Comparison of ENCODE assay signal across 24 mouse cellular contexts in genomic region chr16:25871503-25871902, GRCm38 (mm10).
DNase-seq lines count a peak whose midpoint lies in the region; ATAC-seq and TF ChIP-seq lines count a peak whose summit lies in the region.
"Had no signal": no experiment of that assay in that cellular context is flagged by ENCODE, and none has a peak within 500 bp of the region (broad histone marks: within the 10 kb centered on the region; RNA-seq: fewer than 3 reads in every experiment).

No protein-coding gene starts in this region.

- no peak for DNase-seq in forebrain, postnatal 0 days
- DNase-seq in ES-CJ7 (ENCODE audit: low read depth, low spot score) (peak; percentile 82), R1 (ENCODE audit: low read depth, low spot score) (peak; percentile 63), ZHBTc4 (ENCODE audit: low read depth, low spot score) (peak; percentile 83)
- DNase-seq in hindbrain, embryonic 14.5 days (ENCODE audit: low spot score): no peak
- no peak for DNase-seq in embryonic facial prominence, embryonic 10.5 days (ENCODE audit: low spot score)
- DNase-seq: adrenal gland, adult 2 months; adrenal gland, postnatal 10 days; adrenal gland, postnatal 25 days; B cell, adult 2 months; cerebellum, adult 11-12 months; cerebellum, adult 8-10 months; cerebellum, adult 9-11 months; cerebellum, postnatal 14 days; cerebellum, postnatal 36 days; embryo, embryonic 11 days had no signal

- H3K9ac ChIP-seq in forebrain, postnatal 0 days: no peak overlapping the region
- no peak overlapping the region for H3K9ac ChIP-seq in forebrain, embryonic 15.5 days (replicated peaks)
- H3K9ac ChIP-seq in hindbrain, embryonic 14.5 days: no peak overlapping the region
- H3K9ac ChIP-seq: embryonic facial prominence, embryonic 12.5 days; forebrain, embryonic 13.5 days had no signal

- no peak overlapping the region for H3K27ac ChIP-seq in forebrain, postnatal 0 days (ENCODE audit: low read depth, low read length)
- no peak overlapping the region for H3K27ac ChIP-seq in forebrain, embryonic 15.5 days (replicated peaks)
- H3K27ac ChIP-seq in hindbrain, embryonic 14.5 days: no peak overlapping the region
- no peak overlapping the region for H3K27ac ChIP-seq in embryonic facial prominence, embryonic 10.5 days (replicated peaks)
- H3K27ac ChIP-seq: embryonic facial prominence, embryonic 12.5 days; forebrain, embryonic 13.5 days had no signal

- TF ChIP-seq CTCF in forebrain, postnatal 0 days (IDR thresholded peaks at IDR 0.05; ENCODE audit: low read depth): no peak

- ATAC-seq in forebrain, postnatal 0 days: peak; percentile 25; the same call in 1 of the 2 replicates
- no peak for ATAC-seq in forebrain, embryonic 15.5 days (replicated peaks)
- ATAC-seq in hindbrain, embryonic 14.5 days (ENCODE audit: low FRiP score): no peak
- ATAC-seq: CD4-positive, CD25-positive, alpha-beta regulatory T cell, adult 4 months; forebrain, embryonic 13.5 days; forebrain, embryonic 16.5 days; Patski had no signal

- H3K4me3 ChIP-seq in forebrain, postnatal 0 days (ENCODE audit: low read depth, low read length): no peak overlapping the region
- H3K4me3 ChIP-seq in forebrain, embryonic 15.5 days: no peak overlapping the region
- no peak overlapping the region for H3K4me3 ChIP-seq in hindbrain, embryonic 14.5 days (replicated peaks; ENCODE audit: low read length)
- no peak overlapping the region for H3K4me3 ChIP-seq in embryonic facial prominence, embryonic 10.5 days
- H3K4me3 ChIP-seq: embryonic facial prominence, embryonic 12.5 days; forebrain, embryonic 13.5 days had no signal

- WGBS in forebrain, postnatal 0 days: 80% methylated on average over 1 of the region's 1 CpGs
- WGBS in forebrain, embryonic 15.5 days: 74% methylated on average over 1 of the region's 1 CpGs
- 97% methylated on average over 1 of the region's 1 CpGs for WGBS in hindbrain, embryonic 14.5 days
- WGBS in embryonic facial prominence, embryonic 10.5 days: 90% methylated on average over 1 of the region's 1 CpGs

- no peaks in the 10 kb centered on the region for H3K4me1 ChIP-seq in forebrain, postnatal 0 days (ENCODE audit: insufficient read depth)
- no peaks in the 10 kb centered on the region for H3K4me1 ChIP-seq in forebrain, embryonic 15.5 days
- no peaks in the 10 kb centered on the region for H3K4me1 ChIP-seq in hindbrain, embryonic 14.5 days (replicated peaks; ENCODE audit: control insufficient read depth, insufficient read depth, low read length)
- no peaks in the 10 kb centered on the region for H3K4me1 ChIP-seq in embryonic facial prominence, embryonic 10.5 days
- H3K4me1 ChIP-seq: embryonic facial prominence, embryonic 12.5 days; forebrain, embryonic 13.5 days had no signal

- no peaks in the 10 kb centered on the region for H3K9me3 ChIP-seq in forebrain, postnatal 0 days (ENCODE audit: low read length)
- H3K9me3 ChIP-seq in forebrain, embryonic 15.5 days: no peaks in the 10 kb centered on the region
- H3K9me3 ChIP-seq in hindbrain, embryonic 14.5 days (ENCODE audit: control insufficient read depth, low read length): no peaks in the 10 kb centered on the region
- H3K9me3 ChIP-seq in embryonic facial prominence, embryonic 10.5 days: no peaks in the 10 kb centered on the region
- H3K9me3 ChIP-seq: embryonic facial prominence, embryonic 12.5 days; forebrain, embryonic 13.5 days had no signal

- H3K36me3 ChIP-seq in forebrain, postnatal 0 days (ENCODE audit: insufficient read depth): no peaks in the 10 kb centered on the region
- H3K36me3 ChIP-seq in forebrain, embryonic 15.5 days: no peaks in the 10 kb centered on the region
- H3K36me3 ChIP-seq in hindbrain, embryonic 14.5 days (replicated peaks; ENCODE audit: control insufficient read depth, insufficient read depth): no peaks in the 10 kb centered on the region
- H3K36me3 ChIP-seq in embryonic facial prominence, embryonic 10.5 days (replicated peaks): no peaks in the 10 kb centered on the region
- H3K36me3 ChIP-seq: embryonic facial prominence, embryonic 12.5 days; G1E had no signal

- H3K4me2 ChIP-seq in forebrain, postnatal 0 days (ENCODE audit: low read depth): no peak overlapping the region
- no peak overlapping the region for H3K4me2 ChIP-seq in forebrain, embryonic 15.5 days (replicated peaks)
- H3K4me2 ChIP-seq in hindbrain, embryonic 14.5 days (replicated peaks): no peak overlapping the region
- H3K4me2 ChIP-seq: embryonic facial prominence, embryonic 12.5 days; forebrain, embryonic 13.5 days had no signal

- H3K27me3 ChIP-seq in forebrain, postnatal 0 days (ENCODE audit: insufficient read depth, low read length): no peaks in the 10 kb centered on the region
- H3K27me3 ChIP-seq in forebrain, embryonic 15.5 days: no peaks in the 10 kb centered on the region
- H3K27me3 ChIP-seq in hindbrain, embryonic 14.5 days (ENCODE audit: control insufficient read depth, insufficient read depth, low read length): no peaks in the 10 kb centered on the region
- no peaks in the 10 kb centered on the region for H3K27me3 ChIP-seq in embryonic facial prominence, embryonic 10.5 days (replicated peaks; ENCODE audit: low read depth, poor library complexity, severe bottlenecking)
- H3K27me3 ChIP-seq: CH12.LX; embryonic facial prominence, embryonic 12.5 days; forebrain, embryonic 13.5 days; Patski had no signal

Comparison
In these comparisons a context has a peak if more than half of its experiments do, and no peak if none do; other contexts are left out.
1. DNase-seq: peak in ES-CJ7 (single experiment), R1 (single experiment) and ZHBTc4 (single experiment); none in forebrain, postnatal 0 days (single experiment), hindbrain, embryonic 14.5 days (single experiment) and embryonic facial prominence, embryonic 10.5 days (single experiment).